Mouse (Mus musculus) embryonic fibroblast, embryonic 13.5 days (primary cell): ENCODE measurements at regions not wholly inside any gene's neighbourhood (a gene's known extent, or its start where the extent isn't known, plus 50 kb on each side); places are given as distances from the start of the nearest gene placed in this dataset.

Source experiments
- H3K27ac ChIP-seq: 2 replicates; pipeline ENCODE4 v1.5.1; 2012; ENCODE audit warnings: low read length, control low read depth, inconsistent platforms; ENCODE audit not compliant: insufficient read depth
- H3K4me1 ChIP-seq: 2 replicates; pipeline ENCODE4 v1.6.1; 2011; ENCODE audit warnings: low read length; ENCODE audit not compliant: control insufficient read depth, insufficient read depth
- H3K4me3 ChIP-seq: 2 replicates; pipeline ENCODE4 v1.5.1; 2011; ENCODE audit warnings: mild to moderate bottlenecking, control low read depth, low read length; ENCODE audit not compliant: insufficient read depth
- CTCF ChIP-seq: IDR thresholded peaks from 2 replicates; pipeline ENCODE4 v1.5.1; 2011; ENCODE audit warnings: mild to moderate bottlenecking, control low read depth, low read length, moderate library complexity, borderline replicate concordance; ENCODE audit not compliant: insufficient read depth
- POLR2A ChIP-seq: IDR thresholded peaks from 2 replicates; pipeline ENCODE4 v1.6.1; 2011; ENCODE audit warnings: low read depth, mild to moderate bottlenecking, control low read depth, low read length, moderate library complexity

GRCm38 (mm10) chr17:4116476-4116875 lies 420.4 kb upstream of the Nox3 start:
- Histone ChIP-seq H3K4me3 (no peak overlapping the region), H3K4me1 (no peaks in the 10 kb centered on the region), H3K27ac (no peak overlapping the region)
- no peak for TF ChIP-seq POLR2A
- no peak for TF ChIP-seq CTCF

DNA sequence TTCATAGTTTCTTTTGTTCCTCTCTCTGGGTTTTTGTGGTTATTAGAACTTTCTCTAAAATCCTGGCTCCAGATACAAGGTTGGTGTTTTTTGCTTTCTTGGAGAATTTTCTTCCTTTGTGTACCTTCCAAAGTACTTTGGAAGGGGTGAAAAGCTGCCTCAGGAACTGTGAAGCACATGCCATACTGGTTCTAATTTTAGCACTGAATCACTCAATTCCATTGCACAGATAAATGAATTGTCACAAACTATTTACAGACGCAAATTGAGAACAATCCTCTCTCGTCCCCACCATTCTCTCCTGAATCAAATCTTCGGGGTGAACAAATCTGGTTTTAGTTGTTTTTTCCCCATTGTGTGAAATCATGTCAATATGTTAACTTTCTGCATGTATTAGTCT lies 437.6 kb upstream of the Nox3 start:
- no peak for TF ChIP-seq CTCF
- no peak for TF ChIP-seq POLR2A

GRCm38 (mm10) chr17:4163502-4163901 lies 467.4 kb upstream of the Nox3 start:
- H3K4me1 ChIP-seq = no peaks in the 10 kb centered on the region
- no peak overlapping the region for H3K4me3 ChIP-seq
- TF ChIP-seq POLR2A = no peak
- TF ChIP-seq CTCF = no peak
- H3K27ac ChIP-seq = no peak overlapping the region

More for the DNA sequence above, 437.6 kb upstream of the Nox3 start:
- Histone ChIP-seq H3K4me1 (no peaks in the 10 kb centered on the region), H3K4me3 (no peak overlapping the region), H3K27ac (no peak overlapping the region)

GRCm38 (mm10) chr17:4173951-4174361 lies 477.9 kb upstream of the Nox3 start:
- TF ChIP-seq CTCF (no peak), POLR2A (no peak)
- no peak overlapping the region for H3K4me3 ChIP-seq
- H3K4me1 ChIP-seq = peaks cover 4% of the 10 kb centered on the region; the same call in 1 of the 2 replicates
- peak overlapping the region; percentile 84 for H3K27ac ChIP-seq

DNA sequence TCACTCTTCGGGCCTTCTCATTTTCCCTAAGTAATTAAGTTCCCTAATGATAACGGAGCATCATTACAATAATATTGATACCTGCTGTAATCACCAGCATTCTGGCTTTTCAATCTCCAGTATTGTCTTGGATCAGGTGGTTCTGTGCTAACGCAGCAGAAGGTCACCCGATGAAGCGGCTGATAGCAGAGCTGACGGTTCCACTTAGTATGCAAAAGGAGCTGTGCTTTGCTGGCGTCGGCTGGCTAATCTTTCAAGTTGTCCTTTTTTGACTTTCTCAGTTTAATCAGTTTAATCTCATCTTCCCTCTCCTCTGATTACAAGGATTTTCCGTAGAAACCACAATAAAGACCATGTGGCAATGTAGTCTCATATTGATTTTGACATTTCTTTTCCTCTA lies 478.9 kb upstream of the Nox3 start:
- Histone ChIP-seq H3K4me1 (peaks cover 4% of the 10 kb centered on the region; the same call in 1 of the 2 replicates), H3K27ac (no peak overlapping the region), H3K4me3 (no peak overlapping the region)
- TF ChIP-seq CTCF (no peak), POLR2A (no peak)

- Histone ChIP-seq H3K27ac (no peak overlapping the region), H3K4me1 (peaks cover 4% of the 10 kb centered on the region; the same call in 1 of the 2 replicates), H3K4me3 (no peak overlapping the region)
- no peak for TF ChIP-seq POLR2A
- no peak for TF ChIP-seq CTCF
These were observed 480.5 kb upstream of the Nox3 start for GRCm38 (mm10) chr17:4176524-4176923.

- Histone ChIP-seq H3K4me1 (peaks cover 4% of the 10 kb centered on the region; the same call in 1 of the 2 replicates), H3K27ac (no peak overlapping the region), H3K4me3 (no peak overlapping the region)
- TF ChIP-seq POLR2A = no peak
- no peak for TF ChIP-seq CTCF
These were observed 481.6 kb upstream of the Nox3 start for GRCm38 (mm10) chr17:4177485-4178150.

DNA sequence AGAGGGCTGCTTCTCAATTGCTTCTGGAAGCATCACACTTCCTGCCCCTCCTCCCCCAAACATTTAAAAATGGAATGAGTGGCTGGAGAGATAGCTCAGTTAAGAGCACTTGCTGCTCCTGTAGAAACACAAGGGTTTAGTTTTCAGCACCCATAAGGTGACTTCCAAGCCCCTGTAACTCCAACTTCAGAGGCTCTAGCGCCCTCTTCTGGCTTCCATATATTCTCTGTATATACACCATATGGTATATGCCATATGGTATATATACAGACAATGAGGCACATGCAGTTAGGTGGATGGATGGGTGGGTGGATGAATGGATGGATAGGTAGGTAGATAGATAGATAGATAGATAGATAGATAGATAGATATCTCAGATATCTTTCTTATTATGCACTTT lies 483.2 kb upstream of the Nox3 start:
- H3K4me1 ChIP-seq = no peaks in the 10 kb centered on the region
- no peak for TF ChIP-seq CTCF
- no peak overlapping the region for H3K4me3 ChIP-seq
- no peak overlapping the region for H3K27ac ChIP-seq

- H3K4me1 ChIP-seq = no peaks in the 10 kb centered on the region; the same call in 1 of the 2 replicates
- no peak overlapping the region for H3K4me3 ChIP-seq
- H3K27ac ChIP-seq = no peak overlapping the region
- TF ChIP-seq CTCF = no peak
- TF ChIP-seq POLR2A = no peak
These were observed 486.0 kb upstream of the Nox3 start for GRCm38 (mm10) chr17:4182106-4182505.

DNA sequence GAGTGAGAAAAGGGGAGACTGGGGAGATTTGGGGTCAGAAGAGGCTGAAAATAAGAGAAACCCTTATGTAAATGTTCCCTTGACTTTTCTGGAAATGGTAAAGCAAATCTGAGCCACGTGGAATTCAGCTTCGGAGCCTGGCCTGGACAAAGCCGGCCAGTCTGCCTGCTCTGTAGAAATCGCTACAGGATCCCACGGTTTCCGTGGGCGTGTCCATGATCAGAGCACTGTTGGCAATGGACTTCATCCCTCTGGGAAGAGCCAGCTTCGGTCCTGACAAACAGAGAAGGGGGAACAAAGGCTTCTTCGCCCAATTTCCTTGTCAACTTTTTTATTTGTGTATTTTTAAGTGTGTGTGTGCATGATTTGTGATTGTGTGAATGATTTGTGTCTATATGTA lies 490.7 kb upstream of the Nox3 start:
- TF ChIP-seq POLR2A (no peak), CTCF (no peak)
- Histone ChIP-seq H3K27ac (no peak overlapping the region), H3K4me3 (no peak overlapping the region), H3K4me1 (no peaks in the 10 kb centered on the region; the same call in 1 of the 2 replicates)

- no peak for TF ChIP-seq POLR2A
- TF ChIP-seq CTCF = no peak
- Histone ChIP-seq H3K27ac (no peak overlapping the region), H3K4me1 (no peaks in the 10 kb centered on the region; the same call in 1 of the 2 replicates), H3K4me3 (no peak overlapping the region)
These were observed 491.5 kb upstream of the Nox3 start for GRCm38 (mm10) chr17:4187606-4188005.
